Comparison of ENCODE assay signal across 16 mouse cellular contexts in the genomic region with DNA sequence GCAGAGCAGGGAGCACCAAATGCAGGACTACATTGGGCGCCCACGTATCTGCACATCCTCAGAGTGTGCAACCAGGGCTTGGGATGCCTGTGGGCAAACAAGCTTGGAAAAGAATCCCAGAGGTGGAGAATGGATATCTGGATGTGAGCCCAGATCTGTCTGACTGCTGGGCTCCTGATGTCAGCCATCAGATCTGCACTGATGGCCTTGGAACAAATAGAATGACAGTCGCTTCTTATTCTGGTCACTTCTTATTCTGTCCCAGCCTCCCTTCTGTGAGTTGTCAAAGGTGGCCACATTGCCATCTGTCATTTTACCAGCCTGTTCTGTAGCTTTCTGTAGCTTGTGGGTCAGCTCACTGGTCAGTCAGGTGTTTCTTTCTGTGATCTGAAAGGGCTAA. TPM values are rescaled to one million over a fixed set of nuclear protein-coding genes. Genes with fewer than 3 reads are reported as not detected.
DNase-seq lines count a peak whose midpoint lies in the region; ATAC-seq lines count a peak whose summit lies in the region.
"Had no signal": no experiment of that assay in that cellular context is flagged by ENCODE, and none has a peak within 500 bp of the region (broad histone marks: within the 10 kb centered on the region; RNA-seq: fewer than 3 reads in every experiment).

No protein-coding gene starts in this region.

- no peaks in the 10 kb centered on the region for H3K4me1 ChIP-seq in hindbrain, embryonic 14.5 days (replicated peaks; ENCODE audit: control insufficient read depth, insufficient read depth, low read length)
- H3K4me1 ChIP-seq in hindbrain, embryonic 16.5 days (ENCODE audit: control insufficient read depth, insufficient read depth, low read depth, low read length): no peaks in the 10 kb centered on the region
- H3K4me1 ChIP-seq in neural tube, embryonic 13.5 days (replicated peaks): peaks cover 3% of the 10 kb centered on the region; the same call in 1 of the 2 replicates
- no peaks in the 10 kb centered on the region; the same call in 1 of the 2 replicates for H3K4me1 ChIP-seq in liver, embryonic 11.5 days (replicated peaks; ENCODE audit: control insufficient read depth, insufficient read depth, low read length)

- no peaks in the 10 kb centered on the region for H3K9me3 ChIP-seq in hindbrain, embryonic 14.5 days (ENCODE audit: control insufficient read depth, low read length)
- no peaks in the 10 kb centered on the region for H3K9me3 ChIP-seq in hindbrain, embryonic 16.5 days (ENCODE audit: control insufficient read depth, low read length)
- H3K9me3 ChIP-seq in neural tube, embryonic 13.5 days: no peaks in the 10 kb centered on the region
- no peaks in the 10 kb centered on the region for H3K9me3 ChIP-seq in liver, embryonic 11.5 days (ENCODE audit: control insufficient read depth, low read length)
- H3K9me3 ChIP-seq: embryonic facial prominence, embryonic 10.5 days; heart, embryonic 10.5 days had no signal

- no peaks in the 10 kb centered on the region for H3K27me3 ChIP-seq in hindbrain, embryonic 14.5 days (ENCODE audit: control insufficient read depth, insufficient read depth, low read length)
- no peaks in the 10 kb centered on the region for H3K27me3 ChIP-seq in hindbrain, embryonic 16.5 days (replicated peaks; ENCODE audit: control insufficient read depth, insufficient read depth, low read length)
- H3K27me3 ChIP-seq in neural tube, embryonic 13.5 days: no peaks in the 10 kb centered on the region
- H3K27me3 ChIP-seq in liver, embryonic 11.5 days (replicated peaks; ENCODE audit: control insufficient read depth, insufficient read depth, low read length): no peaks in the 10 kb centered on the region

- no peak overlapping the region for H3K4me3 ChIP-seq in hindbrain, embryonic 14.5 days (replicated peaks; ENCODE audit: low read length)
- H3K4me3 ChIP-seq in hindbrain, embryonic 16.5 days (ENCODE audit: low read length): no peak overlapping the region
- no peak overlapping the region for H3K4me3 ChIP-seq in neural tube, embryonic 13.5 days
- no peak overlapping the region for H3K4me3 ChIP-seq in liver, embryonic 11.5 days (ENCODE audit: low read depth, low read length)
- H3K4me3 ChIP-seq: embryonic facial prominence, embryonic 10.5 days; heart, embryonic 10.5 days had no signal

- no peak for ATAC-seq in hindbrain, embryonic 14.5 days (ENCODE audit: low FRiP score)
- ATAC-seq in hindbrain, embryonic 16.5 days: no peak
- no peak for ATAC-seq in neural tube, embryonic 13.5 days (ENCODE audit: low read depth)
- ATAC-seq in liver, embryonic 11.5 days (replicated peaks; ENCODE audit: low FRiP score): no peak

- 0 out of 2 replicates have a peak overlapping the region, but pooled peaks have one; percentile 20 for H3K27ac ChIP-seq in hindbrain, embryonic 14.5 days
- no peak overlapping the region for H3K27ac ChIP-seq in hindbrain, embryonic 16.5 days (ENCODE audit: low read depth, low read length)
- H3K27ac ChIP-seq in neural tube, embryonic 13.5 days (replicated peaks): peak overlapping the region; percentile 28; the same call in 1 of the 2 replicates
- no peak overlapping the region for H3K27ac ChIP-seq in liver, embryonic 11.5 days (ENCODE audit: low read depth, low read length)
- H3K27ac ChIP-seq: embryonic facial prominence, embryonic 10.5 days; heart, embryonic 10.5 days had no signal

- no peaks in the 10 kb centered on the region for H3K36me3 ChIP-seq in hindbrain, embryonic 14.5 days (replicated peaks; ENCODE audit: control insufficient read depth, insufficient read depth)
- no peaks in the 10 kb centered on the region for H3K36me3 ChIP-seq in hindbrain, embryonic 16.5 days (ENCODE audit: control insufficient read depth, insufficient read depth, low read length)
- H3K36me3 ChIP-seq in neural tube, embryonic 13.5 days: no peaks in the 10 kb centered on the region
- H3K36me3 ChIP-seq in liver, embryonic 11.5 days (ENCODE audit: control insufficient read depth, insufficient read depth, low read length): no peaks in the 10 kb centered on the region
- H3K36me3 ChIP-seq: embryonic facial prominence, embryonic 10.5 days; heart, embryonic 10.5 days had no signal

- H3K4me2 ChIP-seq in hindbrain, embryonic 14.5 days (replicated peaks): no peak overlapping the region
- no peak overlapping the region for H3K4me2 ChIP-seq in hindbrain, embryonic 16.5 days (ENCODE audit: low read length)
- no peak overlapping the region for H3K4me2 ChIP-seq in neural tube, embryonic 13.5 days
- no peak overlapping the region for H3K4me2 ChIP-seq in liver, embryonic 11.5 days
- H3K4me2 ChIP-seq: midbrain, embryonic 11.5 days had no signal

- 82% methylated on average over 3 of the region's 3 CpGs for WGBS in hindbrain, embryonic 14.5 days
- WGBS in hindbrain, embryonic 16.5 days: 79% methylated on average over 3 of the region's 3 CpGs
- 82% methylated on average over 3 of the region's 3 CpGs for WGBS in neural tube, embryonic 13.5 days
- 80% methylated on average over 3 of the region's 3 CpGs for WGBS in liver, embryonic 11.5 days

- DNase-seq in hindbrain, embryonic 14.5 days (ENCODE audit: low spot score): no peak
- no peak for DNase-seq in neural tube, embryonic 10.5 days (ENCODE audit: extremely low spot score, low spot score)
- peak; percentile 78 for DNase-seq in cerebellum, adult 9-11 months
- DNase-seq in right cerebral cortex, postnatal 10 days (ENCODE audit: low spot score in 2 of 2): no peak
- no peak for DNase-seq in liver, embryonic 11.5 days (ENCODE audit: low spot score)
- DNase-seq: layer of hippocampus, postnatal 36 days; lung, postnatal 10 days; right cerebral cortex, postnatal 4 days had no signal

- H3K9ac ChIP-seq in hindbrain, embryonic 14.5 days: no peak overlapping the region
- no peak overlapping the region for H3K9ac ChIP-seq in hindbrain, embryonic 16.5 days (ENCODE audit: low read depth, low read length)
- H3K9ac ChIP-seq in neural tube, embryonic 13.5 days: no peak overlapping the region
- H3K9ac ChIP-seq in liver, embryonic 11.5 days (ENCODE audit: low read depth, low read length): no peak overlapping the region

RNA-seq across cellular contexts. Expression of a gene that starts 12.6 kb away (rescaled TPM):
- 7.7 and 8.4 TPM in 2 replicates for polyA plus RNA-seq in hindbrain, embryonic 14.5 days (2014; fragmentation: Nextera tagmentation; extraction: Ambion mirVana)
- 6.7 and 7.5 TPM in 2 replicates for polyA plus RNA-seq in hindbrain, embryonic 16.5 days (2015; fragmentation: Nextera tagmentation; extraction: Ambion mirVana)
- polyA plus RNA-seq in neural tube, embryonic 13.5 days (2015; fragmentation: Nextera tagmentation; extraction: Ambion mirVana): 5.0 and 5.2 TPM in 2 replicates
- 0.34 and 0.97 TPM in 2 replicates for polyA plus RNA-seq in liver, embryonic 11.5 days (2014; fragmentation: Nextera tagmentation; extraction: Ambion mirVana)

RNA-seq across cellular contexts. Expression of a gene that starts 31.5 kb away (rescaled TPM):
- polyA plus RNA-seq in hindbrain, embryonic 14.5 days (2014; fragmentation: Nextera tagmentation; extraction: Ambion mirVana): not detected in 2 replicates
- polyA plus RNA-seq in hindbrain, embryonic 16.5 days (2015; fragmentation: Nextera tagmentation; extraction: Ambion mirVana): not detected in 2 replicates
- polyA plus RNA-seq in neural tube, embryonic 13.5 days (2015; fragmentation: Nextera tagmentation; extraction: Ambion mirVana): not detected in 2 replicates
- not detected in 2 replicates for polyA plus RNA-seq in liver, embryonic 11.5 days (2014; fragmentation: Nextera tagmentation; extraction: Ambion mirVana)
- polyA plus RNA-seq: embryonic facial prominence, embryonic 10.5 days; kidney, embryonic 16.5 days; limb, embryonic 14.5 days; midbrain, embryonic 11.5 days; stomach, embryonic 14.5 days had no signal

Comparison
In these comparisons a context has a peak if more than half of its experiments do, and no peak if none do; other contexts are left out.
1. H3K27ac ChIP-seq: peak in hindbrain, embryonic 14.5 days (single experiment) and neural tube, embryonic 13.5 days (single experiment); none in hindbrain, embryonic 16.5 days (single experiment) and liver, embryonic 11.5 days (single experiment).